Comparison of ENCODE assay signal across 8 mouse cellular contexts in the genomic region with DNA sequence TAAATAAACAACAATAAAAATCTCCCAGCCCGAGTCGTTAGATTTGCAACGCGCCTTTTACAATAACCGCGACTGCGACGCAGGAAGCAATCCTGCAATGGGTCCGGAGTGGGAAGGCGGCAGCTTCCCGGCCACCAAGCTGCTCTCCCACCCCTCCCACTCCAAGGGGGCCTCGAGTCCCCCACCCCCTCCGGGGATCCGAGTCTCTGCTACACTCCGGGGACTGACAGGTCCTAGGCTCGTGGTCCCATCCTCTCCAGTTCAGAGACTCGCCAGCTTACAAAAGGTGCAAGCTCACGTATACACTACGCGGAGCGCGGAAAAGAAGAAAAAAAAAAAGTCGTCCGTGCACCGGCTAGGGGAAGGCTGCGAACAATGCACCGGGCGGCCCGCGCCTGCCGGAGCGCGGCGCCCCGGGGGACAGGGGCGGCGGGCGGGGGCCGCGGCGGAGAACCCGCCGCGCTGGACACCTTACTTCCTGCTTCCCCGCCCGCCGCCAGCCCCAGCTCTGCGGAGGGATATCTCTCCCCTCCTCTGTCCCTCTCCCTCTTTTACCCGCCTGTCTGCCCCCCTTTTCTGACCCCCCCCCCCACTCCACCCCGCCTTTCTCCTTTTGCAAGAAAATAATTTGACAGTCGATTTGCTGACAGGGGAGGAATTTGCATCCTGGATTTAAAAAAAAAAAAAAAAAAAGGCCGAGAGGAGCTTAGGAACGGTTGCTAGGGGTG.
DNase-seq lines count a peak whose midpoint lies in the region; ATAC-seq and TF ChIP-seq lines count a peak whose summit lies in the region.

No protein-coding gene starts in this region.

- peak overlapping the region; percentile 88 for H3K27ac ChIP-seq in ES-E14 (ENCODE audit: insufficient read depth, low read depth, low read length, poor library complexity, severe bottlenecking)
- H3K27ac ChIP-seq in macrophage, result peak overlapping the region; percentile 76

- H3K9me3 ChIP-seq in ES-E14 (ENCODE audit: control insufficient read depth, insufficient read depth, low read depth, low read length), result no peaks in the 10 kb centered on the region

- H3K4me3 ChIP-seq in ES-E14 (ENCODE audit: insufficient read depth in 1 of 2, low read depth in 1 of 2, low read length in 2 of 2, poor library complexity in 1 of 2, severe bottlenecking in 1 of 2) (peak overlapping the region; percentile 79 to 87), macrophage (ENCODE audit: inconsistent target) (peak overlapping the region; percentile 86)

- ATAC-seq in granulocyte monocyte progenitor cell, adult 5-6 weeks (replicated peaks; ENCODE audit: poor library complexity, severe bottlenecking), result peak; percentile 29; the same call in 1 of the 2 replicates

- no peaks in the 10 kb centered on the region for H3K36me3 ChIP-seq in ES-E14 (ENCODE audit: control insufficient read depth, insufficient read depth, low read length, poor library complexity, severe bottlenecking)
- H3K36me3 ChIP-seq in macrophage (ENCODE audit: inconsistent target), result no peaks in the 10 kb centered on the region

- H3K4me1 ChIP-seq in ES-E14 (ENCODE audit: control insufficient read depth in 2 of 2, insufficient read depth in 2 of 2, low read length in 2 of 2, poor library complexity in 1 of 2), result peaks cover 5 to 22% of the 10 kb centered on the region in 2 experiments

- in situ Hi-C loops in ES-E14 (cut with MboI; ENCODE audit: low sequenced_read_pairs in 2 of 2, unreplicated experiment in 2 of 2), result no loop called here

- peak; percentile 78 to 87 for DNase-seq in adrenal gland, adult (ENCODE audit: inconsistent age in 2 of 2, low spot score in 1 of 2)
- no peak for DNase-seq in adrenal gland, adult 8-10 months
- DNase-seq in ES-E14 (ENCODE audit: low read depth, low spot score), result no peak
- DNase-seq in cerebellum, postnatal 36 days, result peak; percentile 23 to 44
- DNase-seq in kidney, postnatal 14 days, result peak; percentile 79
- peak; percentile 62 for DNase-seq in right cerebral cortex, postnatal 25 days

- H3K9ac ChIP-seq in ES-E14 (ENCODE audit: insufficient read depth, low read depth, low read length, poor library complexity, severe bottlenecking), result peak overlapping the region; percentile 73

- 1% methylated on average over 50 of the region's 53 CpGs for WGBS in macrophage (ENCODE audit: missing documents)

- peaks cover 46% of the 10 kb centered on the region for H3K79me2 ChIP-seq in macrophage (ENCODE audit: inconsistent target)

TF ChIP-seq in ES-E14, 5 proteins besides CTCF, POLR2A, EP300 and RAD21:
- TF ChIP-seq CHD2 (IDR thresholded peaks at IDR 0.05; ENCODE audit: low read depth, low read length) (no peak), MAFK (IDR thresholded peaks at IDR 0.05; ENCODE audit: insufficient read depth, low read depth, low read length) (0 out of 2 replicates have a peak, but pooled peaks have one; percentile 17), ZNF384 (IDR thresholded peaks at IDR 0.05; ENCODE audit: low read depth, low read length) (peak; percentile 96)

Comparison
In these comparisons a context has a peak if more than half of its experiments do, and no peak if none do; other contexts are left out.
1. DNase-seq: peak in adrenal gland, adult (2 of 2), cerebellum, postnatal 36 days (2 of 2), kidney, postnatal 14 days (single experiment) and right cerebral cortex, postnatal 25 days (single experiment); none in adrenal gland, adult 8-10 months (single experiment) and ES-E14 (single experiment).